Mouse (Mus musculus): ENCODE measurements around the gene Col15a1. TPM values are rescaled to one million over a fixed set of nuclear protein-coding genes. Genes with fewer than 3 reads are reported as not detected.

Col15a1 gene
- total RNA-seq, 1 experiment = 0.31 TPM

DNA sequence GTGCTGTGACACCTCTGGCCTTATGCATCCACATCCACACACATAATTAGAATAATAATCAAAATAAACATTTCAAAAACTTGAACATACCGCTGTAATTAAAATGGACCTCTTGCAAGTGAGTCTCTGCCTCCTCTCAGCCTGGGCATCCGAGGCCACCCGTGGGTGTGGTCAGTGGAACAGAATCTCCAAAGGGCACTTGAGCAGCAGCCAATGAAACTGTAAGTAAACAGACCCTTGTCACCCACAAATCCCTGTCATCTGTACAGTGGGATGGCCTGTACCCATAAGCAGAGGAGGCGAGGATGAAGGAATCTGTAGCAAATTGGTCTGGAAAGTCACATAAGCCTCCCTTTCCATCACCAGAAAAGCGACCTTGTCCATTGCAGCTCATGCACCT is 32.9 kb downstream of the Col15a1 start:
- no peak for DNase-seq (ENCODE audit: low read depth, low spot score)
- no peak overlapping the region for H3K4me3 ChIP-seq (ENCODE audit: insufficient read depth in 1 of 2, low read depth in 1 of 2, low read length in 2 of 2, poor library complexity in 1 of 2, severe bottlenecking in 1 of 2)
- no peak overlapping the region for H3K9ac ChIP-seq (ENCODE audit: insufficient read depth, low read depth, low read length, poor library complexity, severe bottlenecking)
- no peaks in the 10 kb centered on the region for H3K4me1 ChIP-seq (ENCODE audit: control insufficient read depth in 2 of 2, insufficient read depth in 2 of 2, low read length in 2 of 2, poor library complexity in 1 of 2)
- no peak overlapping the region for H3K27ac ChIP-seq (ENCODE audit: insufficient read depth, low read depth, low read length, poor library complexity, severe bottlenecking)
- in situ Hi-C loops (cut with MboI; ENCODE audit: low sequenced_read_pairs in 2 of 2, unreplicated experiment in 2 of 2) = no loop called here
- H3K9me3 ChIP-seq (ENCODE audit: control insufficient read depth, insufficient read depth, low read depth, low read length) = no peaks in the 10 kb centered on the region
- H3K36me3 ChIP-seq (ENCODE audit: control insufficient read depth, insufficient read depth, low read length, poor library complexity, severe bottlenecking) = no peaks in the 10 kb centered on the region
- TF ChIP-seq MAFK (IDR thresholded peaks at IDR 0.05; ENCODE audit: insufficient read depth, low read depth, low read length) = no peak
- no peak for TF ChIP-seq CHD2 (IDR thresholded peaks at IDR 0.05; ENCODE audit: low read depth, low read length)
- TF ChIP-seq HCFC1 (IDR thresholded peaks at IDR 0.05; ENCODE audit: borderline replicate concordance, insufficient read depth, low read length) = no peak
- TF ChIP-seq ZC3H11A (IDR thresholded peaks at IDR 0.05; ENCODE audit: borderline replicate concordance, low read depth, low read length) = no peak
- TF ChIP-seq ZNF384 (IDR thresholded peaks at IDR 0.05; ENCODE audit: low read depth, low read length) = no peak

DNA sequence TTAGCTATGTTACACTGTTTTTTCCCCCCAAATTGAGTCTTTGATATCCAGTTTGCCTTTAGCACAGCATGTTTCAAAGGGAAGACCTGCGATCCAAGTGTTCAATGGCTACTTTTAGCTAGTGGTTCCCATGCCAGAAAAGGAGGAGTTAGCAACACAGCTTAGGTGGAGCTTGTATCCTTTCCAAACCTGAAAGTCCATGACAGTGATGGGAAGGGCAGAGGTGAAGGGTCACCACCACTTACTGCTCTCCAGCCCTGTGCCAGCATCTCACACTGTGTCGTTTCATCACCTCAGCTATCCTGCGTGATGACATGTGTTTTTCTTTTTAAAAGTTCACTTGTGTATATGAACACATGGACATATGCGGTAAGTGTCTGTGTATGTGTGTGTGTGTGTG is 34.2 kb downstream of the Col15a1 start:
- in situ Hi-C loops (cut with MboI; ENCODE audit: low sequenced_read_pairs in 2 of 2, unreplicated experiment in 2 of 2) = no loop called here
- Histone ChIP-seq H3K27ac (ENCODE audit: insufficient read depth, low read depth, low read length, poor library complexity, severe bottlenecking) (no peak overlapping the region), H3K9ac (ENCODE audit: insufficient read depth, low read depth, low read length, poor library complexity, severe bottlenecking) (no peak overlapping the region), H3K4me1 (ENCODE audit: control insufficient read depth in 2 of 2, insufficient read depth in 2 of 2, low read length in 2 of 2, poor library complexity in 1 of 2) (no peaks in the 10 kb centered on the region), H3K36me3 (ENCODE audit: control insufficient read depth, insufficient read depth, low read length, poor library complexity, severe bottlenecking) (no peaks in the 10 kb centered on the region), H3K4me3 (ENCODE audit: insufficient read depth in 1 of 2, low read depth in 1 of 2, low read length in 2 of 2, poor library complexity in 1 of 2, severe bottlenecking in 1 of 2) (no peak overlapping the region), H3K9me3 (ENCODE audit: control insufficient read depth, insufficient read depth, low read depth, low read length) (no peaks in the 10 kb centered on the region)
- TF ChIP-seq MAFK (IDR thresholded peaks at IDR 0.05; ENCODE audit: insufficient read depth, low read depth, low read length) = no peak
- TF ChIP-seq HCFC1 (IDR thresholded peaks at IDR 0.05; ENCODE audit: borderline replicate concordance, insufficient read depth, low read length) = no peak
- TF ChIP-seq CHD2 (IDR thresholded peaks at IDR 0.05; ENCODE audit: low read depth, low read length) = no peak
- DNase-seq (ENCODE audit: low read depth, low spot score) = no peak

DNA sequence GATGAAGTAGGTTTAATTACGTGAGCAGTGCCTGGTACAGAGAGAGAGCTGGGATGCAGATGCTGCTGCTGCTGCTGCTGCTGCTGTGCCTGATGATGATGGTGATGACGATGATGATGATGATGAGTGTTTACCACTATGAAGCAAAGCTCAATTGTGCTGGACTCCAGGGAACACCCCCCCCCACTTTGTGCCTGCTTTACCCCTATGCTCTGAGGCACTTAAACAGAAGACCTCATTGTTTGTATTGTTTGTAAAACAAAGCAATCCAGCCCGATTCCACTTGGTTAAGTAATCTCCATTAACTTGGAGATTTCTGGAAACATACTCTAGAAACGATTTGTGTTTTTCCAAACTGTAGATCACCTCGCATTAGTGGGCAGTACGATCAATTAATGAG is 36.7 kb downstream of the Col15a1 start:
- Histone ChIP-seq H3K4me3 (ENCODE audit: insufficient read depth in 1 of 2, low read depth in 1 of 2, low read length in 2 of 2, poor library complexity in 1 of 2, severe bottlenecking in 1 of 2) (no peak overlapping the region), H3K9ac (ENCODE audit: insufficient read depth, low read depth, low read length, poor library complexity, severe bottlenecking) (no peak overlapping the region), H3K4me1 (ENCODE audit: control insufficient read depth in 2 of 2, insufficient read depth in 2 of 2, low read length in 2 of 2, poor library complexity in 1 of 2) (no peaks in the 10 kb centered on the region), H3K9me3 (ENCODE audit: control insufficient read depth, insufficient read depth, low read depth, low read length) (no peaks in the 10 kb centered on the region), H3K36me3 (ENCODE audit: control insufficient read depth, insufficient read depth, low read length, poor library complexity, severe bottlenecking) (no peaks in the 10 kb centered on the region), H3K27ac (ENCODE audit: insufficient read depth, low read depth, low read length, poor library complexity, severe bottlenecking) (no peak overlapping the region)
- no peak for TF ChIP-seq ZC3H11A (IDR thresholded peaks at IDR 0.05; ENCODE audit: borderline replicate concordance, low read depth, low read length)
- TF ChIP-seq CHD2 (IDR thresholded peaks at IDR 0.05; ENCODE audit: low read depth, low read length) = no peak
- DNase-seq (ENCODE audit: low read depth, low spot score) = no peak
- in situ Hi-C loops (cut with MboI; ENCODE audit: low sequenced_read_pairs in 2 of 2, unreplicated experiment in 2 of 2) = no loop called here

DNA sequence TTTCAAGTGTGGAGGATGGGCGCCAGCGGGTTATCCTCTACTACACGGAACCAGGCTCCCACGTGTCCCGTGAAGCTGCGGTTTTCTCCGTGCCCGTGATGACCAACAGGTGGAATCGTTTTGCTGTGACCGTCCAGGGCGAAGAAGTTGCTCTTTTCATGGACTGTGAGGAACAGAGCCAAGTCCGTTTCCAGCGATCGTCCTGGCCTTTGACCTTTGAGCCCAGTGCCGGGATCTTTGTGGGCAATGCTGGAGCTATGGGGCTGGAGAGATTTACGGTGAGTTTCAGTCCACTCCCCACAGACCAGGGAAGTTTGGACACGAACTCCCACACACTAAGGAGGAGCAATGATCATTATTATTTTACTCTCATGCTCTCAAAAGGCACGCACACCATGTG is 37.7 kb downstream of the Col15a1 start:
- TF ChIP-seq ZNF384 (IDR thresholded peaks at IDR 0.05; ENCODE audit: low read depth, low read length) (no peak), HCFC1 (IDR thresholded peaks at IDR 0.05; ENCODE audit: borderline replicate concordance, insufficient read depth, low read length) (no peak), ZC3H11A (IDR thresholded peaks at IDR 0.05; ENCODE audit: borderline replicate concordance, low read depth, low read length) (no peak), MAFK (IDR thresholded peaks at IDR 0.05; ENCODE audit: insufficient read depth, low read depth, low read length) (no peak), CHD2 (IDR thresholded peaks at IDR 0.05; ENCODE audit: low read depth, low read length) (no peak)

DNA sequence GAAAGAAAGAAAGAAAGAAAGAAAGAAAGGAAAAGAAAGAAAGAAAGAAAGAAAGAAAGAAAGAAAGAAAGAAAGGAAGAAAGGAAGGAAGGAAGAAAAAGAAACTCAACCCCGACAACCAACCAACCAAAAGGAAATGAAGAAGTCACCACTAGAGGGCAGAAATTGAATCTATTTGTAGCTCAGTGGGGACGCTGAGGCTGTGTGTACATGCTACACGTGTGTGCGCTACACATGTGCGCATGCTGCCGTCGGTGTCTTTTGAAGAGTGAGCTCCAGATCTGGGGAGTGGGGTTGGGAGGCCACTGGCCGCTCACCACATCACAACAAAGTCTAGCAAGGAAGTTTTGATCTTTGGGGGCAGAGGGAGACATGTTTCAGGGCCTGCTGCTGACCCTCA is 38.9 kb downstream of the Col15a1 start:
- H3K27ac ChIP-seq (ENCODE audit: insufficient read depth, low read depth, low read length, poor library complexity, severe bottlenecking) = no peak overlapping the region

More for the DNA sequence above, 37.7 kb downstream of the Col15a1 start:
- no peaks in the 10 kb centered on the region for H3K4me1 ChIP-seq (ENCODE audit: control insufficient read depth in 2 of 2, insufficient read depth in 2 of 2, low read length in 2 of 2, poor library complexity in 1 of 2)
- H3K9ac ChIP-seq (ENCODE audit: insufficient read depth, low read depth, low read length, poor library complexity, severe bottlenecking) = no peak overlapping the region
- H3K36me3 ChIP-seq (ENCODE audit: control insufficient read depth, insufficient read depth, low read length, poor library complexity, severe bottlenecking) = no peaks in the 10 kb centered on the region
- no peaks in the 10 kb centered on the region for H3K9me3 ChIP-seq (ENCODE audit: control insufficient read depth, insufficient read depth, low read depth, low read length)
- H3K4me3 ChIP-seq (ENCODE audit: insufficient read depth in 1 of 2, low read depth in 1 of 2, low read length in 2 of 2, poor library complexity in 1 of 2, severe bottlenecking in 1 of 2) = peak overlapping the region; percentile 11 to 39; a peak in 1 of 4 replicates
- DNase-seq (ENCODE audit: low read depth, low spot score) = no peak
- H3K27ac ChIP-seq (ENCODE audit: insufficient read depth, low read depth, low read length, poor library complexity, severe bottlenecking) = no peak overlapping the region
- in situ Hi-C loops (cut with MboI; ENCODE audit: low sequenced_read_pairs in 2 of 2, unreplicated experiment in 2 of 2) = no loop called here

More for the DNA sequence above, 38.9 kb downstream of the Col15a1 start:
- in situ Hi-C loops (cut with MboI; ENCODE audit: low sequenced_read_pairs in 2 of 2, unreplicated experiment in 2 of 2) = no loop called here
- DNase-seq (ENCODE audit: low read depth, low spot score) = no peak
- Histone ChIP-seq H3K36me3 (ENCODE audit: control insufficient read depth, insufficient read depth, low read length, poor library complexity, severe bottlenecking) (no peaks in the 10 kb centered on the region), H3K4me1 (ENCODE audit: control insufficient read depth in 2 of 2, insufficient read depth in 2 of 2, low read length in 2 of 2, poor library complexity in 1 of 2) (no peaks in the 10 kb centered on the region), H3K9ac (ENCODE audit: insufficient read depth, low read depth, low read length, poor library complexity, severe bottlenecking) (no peak overlapping the region), H3K9me3 (ENCODE audit: control insufficient read depth, insufficient read depth, low read depth, low read length) (no peaks in the 10 kb centered on the region), H3K4me3 (ENCODE audit: insufficient read depth in 1 of 2, low read depth in 1 of 2, low read length in 2 of 2, poor library complexity in 1 of 2, severe bottlenecking in 1 of 2) (no peak overlapping the region)
- TF ChIP-seq MAFK (IDR thresholded peaks at IDR 0.05; ENCODE audit: insufficient read depth, low read depth, low read length) (no peak), CHD2 (IDR thresholded peaks at IDR 0.05; ENCODE audit: low read depth, low read length) (no peak), ZC3H11A (IDR thresholded peaks at IDR 0.05; ENCODE audit: borderline replicate concordance, low read depth, low read length) (no peak), HCFC1 (IDR thresholded peaks at IDR 0.05; ENCODE audit: borderline replicate concordance, insufficient read depth, low read length) (no peak), ZNF384 (IDR thresholded peaks at IDR 0.05; ENCODE audit: low read depth, low read length) (no peak)

Data from ES-E14 (cell line).